Mouse (Mus musculus): ENCODE data around the gene Ascc2.

The Ascc2 gene

GRCm38 (mm10) chr11:4719961-4720360 is 82.4 kb downstream of the Ascc2 start:
- POLR2A ChIA-PET = interaction anchor here in 3 of 4 experiments (0.5 to 2.3 kb wide), 22 partner anchors 9 to 431 kb away, joined by 3 to 11 read pairs (median 4); partner anchors contain the start of genes Uqcr10 (in 1 of the 3) and Zmat5 (in 1 of the 3)
- CTCF ChIA-PET = interaction anchor here in 2 of 4 experiments (0.5 to 2.1 kb wide), 4 partner anchors 50 to 179 kb away, joined by 3 to 9 read pairs (median 6); no protein-coding TSS in a partner anchor

GRCm38 (mm10) chr11:4720393-4720792 is 82.8 kb downstream of the Ascc2 start:
- ChIA-PET POLR2A (interaction anchor here in 3 of 4 experiments (0.5 to 2.3 kb wide), 24 partner anchors 9 to 430 kb away, joined by 3 to 11 read pairs (median 4); partner anchors contain the start of genes Ascc2 (in 1 of the 3), Uqcr10 (in 1 of the 3) and Zmat5 (in 1 of the 3)), CTCF (interaction anchor here in 2 of 4 experiments (0.5 to 2.1 kb wide), 4 partner anchors 21 to 179 kb away, joined by 3 to 9 read pairs (median 6); no protein-coding TSS in a partner anchor)

- POLR2A ChIA-PET = interaction anchor here in 3 of 4 experiments (0.5 to 2.3 kb wide), 19 partner anchors 8 to 221 kb away, joined by 3 to 11 read pairs (median 4); partner anchors contain the start of genes Ascc2 (in 1 of the 3), Uqcr10 (in 1 of the 3) and Zmat5 (in 1 of the 3)
- CTCF ChIA-PET = interaction anchor here in 1 of 4 experiments (1.0 to 2.1 kb wide), 2 partner anchors 21 to 101 kb away, joined by 3 to 9 read pairs; no protein-coding TSS in a partner anchor
These were observed 83.5 kb downstream of the Ascc2 start for GRCm38 (mm10) chr11:4720900-4721580.

GRCm38 (mm10) chr11:4721728-4722127 is 84.2 kb downstream of the Ascc2 start:
- CTCF ChIA-PET = interaction anchor here in 2 of 4 experiments (0.6 to 2.1 kb wide), 2 partner anchors 100 to 115 kb away, joined by 3 to 9 read pairs; no protein-coding TSS in a partner anchor
- POLR2A ChIA-PET = interaction anchor here in 2 of 4 experiments (0.5 to 2.3 kb wide), 5 partner anchors 12 to 88 kb away, joined by 3 to 7 read pairs (median 3); partner anchors contain the start of genes Uqcr10 (in 1 of the 2) and Zmat5 (in 1 of the 2)

DNA sequence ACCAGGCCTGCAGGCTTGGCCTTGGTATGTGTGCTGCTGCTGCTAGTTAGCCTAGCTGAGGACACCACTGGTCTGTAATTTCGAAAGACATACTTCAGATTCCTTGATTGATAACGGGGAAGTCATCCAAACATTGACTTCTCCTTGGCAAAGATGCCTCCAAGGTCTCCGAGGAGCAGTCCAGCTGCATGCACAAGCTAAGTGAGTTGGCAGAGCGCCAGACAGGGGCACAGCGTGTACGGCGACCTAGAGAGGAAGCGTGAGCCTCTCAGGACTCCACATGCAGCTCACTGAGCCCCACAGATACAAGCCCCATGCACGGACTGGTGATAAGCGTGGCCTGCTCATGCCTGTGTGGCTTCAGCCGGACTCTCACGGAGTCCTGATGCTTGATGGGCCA is 92.1 kb downstream of the Ascc2 start:
- ChIA-PET POLR2A (interaction anchor here in 3 of 4 experiments (0.6 to 3.2 kb wide), 10 partner anchors 8 to 133 kb away, joined by 3 to 9 read pairs (median 4); partner anchors contain the start of genes Uqcr10 (in 1 of the 3) and Zmat5 (in 1 of the 3)), CTCF (interaction anchor here in 1 of 4 experiments (0.6 kb wide), 1 partner anchor 314 kb away, joined by 8 read pairs; no protein-coding TSS in a partner anchor)

GRCm38 (mm10) chr11:4730096-4730495 is 92.5 kb downstream of the Ascc2 start:
- POLR2A ChIA-PET = interaction anchor here in 3 of 4 experiments (0.6 to 3.2 kb wide), 7 partner anchors 10 to 35 kb away, joined by 3 to 9 read pairs (median 4); partner anchors contain the start of genes Uqcr10 (in 1 of the 3) and Zmat5 (in 1 of the 3)

GRCm38 (mm10) chr11:4730913-4731312 is 93.4 kb downstream of the Ascc2 start:
- CTCF ChIA-PET = interaction anchor here in 1 of 4 experiments (1.1 kb wide), 1 partner anchor 136 kb away, joined by 4 read pairs; no protein-coding TSS in a partner anchor
- POLR2A ChIA-PET = interaction anchor here in 3 of 4 experiments (0.8 to 3.2 kb wide), 5 partner anchors 8 to 216 kb away, joined by 3 to 9 read pairs (median 4); partner anchors contain the start of genes Nefh (in 1 of the 3), Uqcr10 (in 1 of the 3) and Zmat5 (in 1 of the 3)

More at GRCm38 (mm10) chr11:4730096-4730495, 92.5 kb downstream of the Ascc2 start:
- CTCF ChIA-PET = interaction anchor here in 1 of 4 experiments (0.6 kb wide), 1 partner anchor 1094 kb away, joined by 3 read pairs; no protein-coding TSS in a partner anchor

- ChIA-PET CTCF (interaction anchor here in 3 of 4 experiments (0.5 to 1.3 kb wide), 5 partner anchors 19 to 473 kb away, joined by 3 to 4 read pairs (median 3); no protein-coding TSS in a partner anchor), POLR2A (interaction anchor here in 3 of 4 experiments (0.9 to 1.9 kb wide), 9 partner anchors 9 to 215 kb away, joined by 3 to 5 read pairs (median 3); partner anchors contain the start of gene Nefh (in 1 of the 3))
These were observed 94.2 kb downstream of the Ascc2 start for GRCm38 (mm10) chr11:4731781-4732180.

GRCm38 (mm10) chr11:4734179-4734578 is 96.6 kb downstream of the Ascc2 start:
- ChIA-PET POLR2A (interaction anchor here in 3 of 4 experiments (0.7 to 2.1 kb wide), 10 partner anchors 11 to 90 kb away, joined by 3 to 9 read pairs (median 4); partner anchors contain the start of gene Cabp7 (in 1 of the 3)), CTCF (interaction anchor here in 3 of 4 experiments (0.6 to 2.4 kb wide), 10 partner anchors 12 to 1608 kb away, joined by 3 to 13 read pairs (median 4); partner anchors contain the start of gene Cabp7 (in 1 of the 3))

Data from embryonic stem cell, embryonic (primary cell).